Mouse (Mus musculus) limb, embryonic 13.5 days (tissue): ENCODE data around the gene Stoml1. TPM values are rescaled to one million over a fixed set of nuclear protein-coding genes. Genes with fewer than 3 reads are reported as not detected.

Experiments
- ATAC-seq: fragments of 200-750 bp; cut with Nextera tagmentation; 2 replicates; pipeline ENCODE4 v1.8.0; 2017; ENCODE audit warnings: low read depth, moderate number of reproducible peaks, moderate TSS enrichment; ENCODE audit not compliant: low FRiP score
- H3K27ac ChIP-seq: fragments of 300-500 bp; sonication (generic); 2 replicates; pipeline ENCODE4 v1.5.1; 2015; ENCODE audit warnings: inconsistent platforms, mild to moderate bottlenecking, moderate library complexity
- H3K27me3 ChIP-seq: fragments of 300-500 bp; sonication (generic); 2 replicates; pipeline ENCODE4 v1.6.1; 2015; ENCODE audit warnings: mild to moderate bottlenecking, inconsistent platforms
- H3K36me3 ChIP-seq: fragments of 300-500 bp; sonication (generic); 2 replicates; pipeline ENCODE4 v1.6.1; 2015; ENCODE audit warnings: inconsistent platforms, mild to moderate bottlenecking, moderate library complexity
- H3K4me1 ChIP-seq: fragments of 300-500 bp; sonication (generic); 2 replicates; pipeline ENCODE4 v1.6.1; 2015; ENCODE audit warnings: inconsistent platforms
- H3K4me2 ChIP-seq: fragments of 300-500 bp; sonication (generic); replicated peaks from 2 replicates; pipeline ENCODE4 v1.6.1; 2015; ENCODE audit warnings: inconsistent platforms, mild to moderate bottlenecking, moderate library complexity
- H3K4me3 ChIP-seq: fragments of 300-500 bp; sonication (generic); 2 replicates; pipeline ENCODE4 v1.5.1; 2015; ENCODE audit warnings: moderate library complexity, mild to moderate bottlenecking, inconsistent platforms
- H3K9ac ChIP-seq: fragments of 300-500 bp; sonication (generic); 2 replicates; pipeline ENCODE4 v1.6.1; 2015; ENCODE audit warnings: mild to moderate bottlenecking, inconsistent platforms
- H3K9me3 ChIP-seq: fragments of 300-500 bp; sonication (generic); 2 replicates; pipeline ENCODE4 v1.6.1; 2016; ENCODE audit warnings: inconsistent platforms
- WGBS: fragments of 180-500 bp; shearing (Covaris S2); methylation state at CpG from one replicate; pipeline ENCODE4 v1.1.7; 2015; 5-methylcytosine and 5-hydroxymethylcytosine counted together
- polyA plus RNA-seq: library from polyadenylated mRNA; unstranded; fragments of >200 nt; fragmentation: Nextera tagmentation; extraction: Ambion mirVana; gene quantifications from 2 replicates; pipeline ENCODE4 v1.2.1, GENCODE M21; 2015

Stoml1 gene
- polyA plus RNA-seq, 1 experiment from 2014 or later, result 44.2 TPM

GRCm38 (mm10) chr9:58218539-58218938 lies 34.4 kb upstream of the Stoml1 start:
- Histone ChIP-seq H3K4me1 (peaks cover 24% of the 10 kb centered on the region), H3K9me3 (no peaks in the 10 kb centered on the region), H3K36me3 (peaks cover 35% of the 10 kb centered on the region), H3K4me2 (no peak overlapping the region), H3K27ac (no peak overlapping the region), H3K27me3 (peaks cover under 1% of the 10 kb centered on the region; the same call in 1 of the 2 replicates), H3K9ac (no peak overlapping the region), H3K4me3 (no peak overlapping the region)
- 92% methylated on average over 3 of the region's 3 CpGs for WGBS
- no peak for ATAC-seq

- H3K9me3 ChIP-seq, result no peaks in the 10 kb centered on the region
- H3K36me3 ChIP-seq, result peaks cover 46% of the 10 kb centered on the region
- 0 out of 2 replicates have a peak, but pooled peaks cover 10% of the 10 kb centered on the region for H3K4me1 ChIP-seq
- peak; percentile 66; the same call in 1 of the 2 replicates for ATAC-seq
- no peaks in the 10 kb centered on the region for H3K27me3 ChIP-seq
- H3K4me2 ChIP-seq, result 0 out of 2 replicates have a peak overlapping the region, but pooled peaks have one; percentile 9
- 61% methylated on average over 24 of the region's 24 CpGs for WGBS
- H3K27ac ChIP-seq, result no peak overlapping the region
- no peak overlapping the region for H3K4me3 ChIP-seq
- no peak overlapping the region for H3K9ac ChIP-seq
Measured at GRCm38 (mm10) chr9:58220218-58220903, 32.6 kb upstream of the Stoml1 start.

GRCm38 (mm10) chr9:58224356-58224755 lies 28.6 kb upstream of the Stoml1 start:
- H3K27me3 ChIP-seq, result no peaks in the 10 kb centered on the region
- no peak for ATAC-seq
- peaks cover 74% of the 10 kb centered on the region for H3K36me3 ChIP-seq
- 95% methylated on average over 2 of the region's 2 CpGs for WGBS
- no peak overlapping the region for H3K9ac ChIP-seq
- no peak overlapping the region for H3K4me3 ChIP-seq
- no peaks in the 10 kb centered on the region for H3K9me3 ChIP-seq
- no peak overlapping the region for H3K4me2 ChIP-seq
- H3K4me1 ChIP-seq, result 0 out of 2 replicates have a peak, but pooled peaks cover 10% of the 10 kb centered on the region
- no peak overlapping the region for H3K27ac ChIP-seq

- Histone ChIP-seq H3K4me1 (no peaks in the 10 kb centered on the region), H3K27ac (no peak overlapping the region), H3K27me3 (no peaks in the 10 kb centered on the region), H3K4me2 (no peak overlapping the region), H3K4me3 (no peak overlapping the region), H3K36me3 (peaks cover 76% of the 10 kb centered on the region), H3K9me3 (no peaks in the 10 kb centered on the region), H3K9ac (no peak overlapping the region)
- 69% methylated on average over 9 of the region's 9 CpGs for WGBS
- ATAC-seq, result no peak
Measured at GRCm38 (mm10) chr9:58225915-58226913, 26.8 kb upstream of the Stoml1 start.

GRCm38 (mm10) chr9:58228777-58229466 lies 24.0 kb upstream of the Stoml1 start:
- H3K9me3 ChIP-seq, result no peaks in the 10 kb centered on the region
- WGBS, result 94% methylated on average over 9 of the region's 9 CpGs
- no peak for ATAC-seq
- H3K27me3 ChIP-seq, result no peaks in the 10 kb centered on the region
- H3K4me3 ChIP-seq, result no peak overlapping the region
- no peak overlapping the region for H3K9ac ChIP-seq
- no peak overlapping the region for H3K27ac ChIP-seq
- no peak overlapping the region for H3K4me2 ChIP-seq
- peaks cover 77% of the 10 kb centered on the region for H3K36me3 ChIP-seq
- H3K4me1 ChIP-seq, result peaks cover 16% of the 10 kb centered on the region

GRCm38 (mm10) chr9:58231746-58232145 lies 21.2 kb upstream of the Stoml1 start:
- peak overlapping the region; percentile 3; the same call in 1 of the 2 replicates for H3K4me2 ChIP-seq
- ATAC-seq, result no peak; the same call in 1 of the 2 replicates
- H3K4me3 ChIP-seq, result no peak overlapping the region
- peaks cover 16% of the 10 kb centered on the region for H3K4me1 ChIP-seq
- H3K9me3 ChIP-seq, result no peaks in the 10 kb centered on the region
- H3K9ac ChIP-seq, result peak overlapping the region; percentile 39; the same call in 1 of the 2 replicates
- peaks cover 76% of the 10 kb centered on the region for H3K36me3 ChIP-seq
- H3K27me3 ChIP-seq, result no peaks in the 10 kb centered on the region
- WGBS, result 41% methylated on average over 6 of the region's 6 CpGs
- peak overlapping the region; percentile 45; the same call in 1 of the 2 replicates for H3K27ac ChIP-seq

GRCm38 (mm10) chr9:58232374-58232773 lies 20.6 kb upstream of the Stoml1 start:
- Histone ChIP-seq H3K4me3 (no peak overlapping the region), H3K27me3 (no peaks in the 10 kb centered on the region), H3K4me1 (peaks cover 16% of the 10 kb centered on the region), H3K9me3 (no peaks in the 10 kb centered on the region), H3K27ac (peak overlapping the region; percentile 45; the same call in 1 of the 2 replicates), H3K9ac (peak overlapping the region; percentile 39; the same call in 1 of the 2 replicates), H3K36me3 (peaks cover 74% of the 10 kb centered on the region), H3K4me2 (no peak overlapping the region)
- ATAC-seq, result no peak
- 50% methylated on average over 5 of the region's 5 CpGs for WGBS

- no peak overlapping the region for H3K4me2 ChIP-seq
- H3K36me3 ChIP-seq, result peaks cover 52% of the 10 kb centered on the region
- 96% methylated on average over 28 of the region's 28 CpGs for WGBS
- H3K9ac ChIP-seq, result no peak overlapping the region
- ATAC-seq, result no peak
- H3K4me3 ChIP-seq, result no peak overlapping the region
- no peaks in the 10 kb centered on the region for H3K9me3 ChIP-seq
- peaks cover 16% of the 10 kb centered on the region for H3K4me1 ChIP-seq
- H3K27ac ChIP-seq, result no peak overlapping the region
- no peaks in the 10 kb centered on the region for H3K27me3 ChIP-seq
Measured at GRCm38 (mm10) chr9:58234502-58235015, 18.4 kb upstream of the Stoml1 start.

GRCm38 (mm10) chr9:58241780-58242485 lies 11.0 kb upstream of the Stoml1 start:
- ATAC-seq, result peak; percentile 40; the same call in 1 of the 2 replicates
- Histone ChIP-seq H3K27me3 (no peaks in the 10 kb centered on the region), H3K9ac (0 out of 2 replicates have a peak overlapping the region, but pooled peaks have one; percentile 5), H3K4me2 (peak overlapping the region; percentile 30), H3K9me3 (no peaks in the 10 kb centered on the region), H3K27ac (peak overlapping the region; percentile 68), H3K4me1 (peaks cover 42% of the 10 kb centered on the region), H3K4me3 (no peak overlapping the region), H3K36me3 (0 out of 2 replicates have a peak, but pooled peaks cover 3% of the 10 kb centered on the region)
- WGBS, result 33% methylated on average over 9 of the region's 9 CpGs

- no peak overlapping the region for H3K4me3 ChIP-seq
- H3K27ac ChIP-seq, result peak overlapping the region; percentile 68; the same call in 1 of the 2 replicates
- peak overlapping the region; percentile 30 for H3K4me2 ChIP-seq
- H3K36me3 ChIP-seq, result 0 out of 2 replicates have a peak, but pooled peaks cover 3% of the 10 kb centered on the region
- no peaks in the 10 kb centered on the region for H3K27me3 ChIP-seq
- H3K9me3 ChIP-seq, result no peaks in the 10 kb centered on the region
- WGBS, result 59% methylated on average over 5 of the region's 5 CpGs
- no peak for ATAC-seq
- peaks cover 49% of the 10 kb centered on the region for H3K4me1 ChIP-seq
- H3K9ac ChIP-seq, result no peak overlapping the region
Measured at GRCm38 (mm10) chr9:58242696-58243095, 10.3 kb upstream of the Stoml1 start.

GRCm38 (mm10) chr9:58243696-58244095 lies 9.3 kb upstream of the Stoml1 start:
- Histone ChIP-seq H3K4me1 (peaks cover 58% of the 10 kb centered on the region), H3K27ac (no peak overlapping the region), H3K4me2 (no peak overlapping the region), H3K36me3 (0 out of 2 replicates have a peak, but pooled peaks cover 3% of the 10 kb centered on the region), H3K4me3 (no peak overlapping the region), H3K9ac (no peak overlapping the region), H3K9me3 (no peaks in the 10 kb centered on the region), H3K27me3 (no peaks in the 10 kb centered on the region)
- 89% methylated on average over 6 of the region's 6 CpGs for WGBS
- ATAC-seq, result no peak
